Mouse (Mus musculus): ENCODE data around the gene Dgkq.

DNA sequence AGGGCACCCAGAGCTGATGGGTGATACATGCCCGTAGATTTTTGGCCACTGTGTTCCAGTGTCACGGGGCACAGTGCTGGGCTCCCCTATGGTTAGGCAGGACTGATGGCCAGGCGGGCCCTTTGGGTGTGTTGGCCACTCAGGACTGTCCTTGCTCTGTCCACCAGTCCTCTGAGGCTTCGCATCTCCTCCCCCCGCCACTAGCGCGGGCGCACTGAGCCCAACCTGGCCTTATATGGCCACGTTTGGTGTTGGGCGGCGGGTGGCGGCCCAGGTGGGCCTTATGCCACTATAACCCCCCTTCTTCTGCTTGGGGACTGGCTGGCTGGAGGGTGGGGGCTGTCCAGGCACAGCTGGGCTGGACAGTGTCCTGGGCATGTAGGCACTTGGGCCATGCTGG is 26.4 kb upstream of the Dgkq start:
- TF ChIP-seq CTCF (IDR thresholded peaks at IDR 0.05; ENCODE audit: control insufficient read depth, insufficient read depth, low read length) (no peak), POLR2A (IDR thresholded peaks at IDR 0.05; ENCODE audit: borderline replicate concordance, control insufficient read depth, low read depth, low read length) (no peak)

Measured in bone marrow, adult 2 months (tissue).